Mouse (Mus musculus) cerebellum, adult 8-10 months (tissue): ENCODE data around the gene Cideb.

Experiments
- DNase-seq: peaks from one replicate; pipeline ENCODE4 v3.0.0; 2022

Cideb gene

GRCm38 (mm10) chr14:55721700-55722437 is 36.4 kb downstream of the Cideb start, which contains the start of gene Rabggta:
Gene Rabggta, minus strand, starts transcription at chr14:55722263.
- peak; percentile 92 for DNase-seq

- peak; percentile 14 for DNase-seq
Observed at GRCm38 (mm10) chr14:55721076-55721475, 37.2 kb downstream of the Cideb start.

DNA sequence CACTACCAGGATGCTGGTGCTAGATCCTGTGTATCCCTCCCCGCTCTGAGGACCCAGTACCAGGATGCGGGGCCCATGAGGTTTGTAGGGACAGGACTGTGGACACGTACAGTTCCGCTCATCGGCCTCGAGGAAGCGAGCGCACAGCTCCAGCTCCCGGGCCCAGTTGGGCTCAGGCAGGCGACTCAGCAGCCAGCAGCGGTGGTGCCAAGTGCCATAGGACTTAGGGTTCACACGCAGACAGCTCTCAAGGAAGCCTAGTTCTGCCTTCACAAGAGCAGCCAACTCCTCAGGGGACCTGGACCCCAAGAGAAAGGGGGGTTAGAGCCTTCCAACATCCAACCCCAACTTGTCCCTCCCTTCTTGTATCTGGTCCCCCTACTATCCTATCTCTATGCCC is 37.6 kb downstream of the Cideb start:
- DNase-seq: no peak

GRCm38 (mm10) chr14:55719737-55720136 is 38.5 kb downstream of the Cideb start:
- no peak for DNase-seq

DNA sequence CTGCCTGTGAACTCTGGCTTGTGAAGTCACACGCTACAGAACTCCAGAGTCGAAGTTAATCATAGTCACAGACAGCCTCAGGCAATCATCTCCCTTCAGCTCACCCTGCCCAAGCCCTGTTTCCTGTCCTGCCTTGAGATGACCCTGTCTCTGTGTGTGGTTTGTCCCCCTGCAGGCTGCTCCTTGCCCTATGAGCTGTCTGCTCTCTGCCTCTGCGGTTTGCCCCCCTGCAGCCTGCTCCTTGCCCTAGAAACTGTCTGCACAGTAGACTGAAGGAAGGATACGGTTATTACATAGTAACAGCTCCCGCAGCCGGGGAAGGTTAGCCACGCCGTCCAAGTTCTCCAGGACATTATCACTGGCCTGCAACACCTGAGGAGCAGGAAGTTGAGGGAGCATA is 41.4 kb downstream of the Cideb start:
- no peak for DNase-seq

DNA sequence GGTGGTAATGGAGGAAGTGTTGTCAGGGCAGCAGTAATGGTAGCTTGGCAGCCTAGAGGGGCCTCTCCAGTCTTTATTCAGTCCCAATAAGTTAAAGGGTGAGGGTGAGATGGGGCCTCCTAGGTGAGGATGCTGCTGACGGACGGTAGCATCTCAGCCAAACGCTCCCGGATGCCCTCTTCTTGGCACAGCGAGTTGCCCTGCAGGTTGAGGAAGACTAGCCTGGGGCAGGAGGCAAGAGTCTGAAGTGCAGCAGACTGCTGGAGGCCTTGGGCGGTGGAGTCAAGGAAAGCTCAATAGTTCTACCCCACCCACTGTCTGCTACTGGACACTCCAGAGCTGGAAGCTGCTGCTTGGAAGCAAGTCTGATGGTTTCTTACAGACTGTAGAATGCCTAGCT is 42.0 kb downstream of the Cideb start:
- no peak for DNase-seq

DNA sequence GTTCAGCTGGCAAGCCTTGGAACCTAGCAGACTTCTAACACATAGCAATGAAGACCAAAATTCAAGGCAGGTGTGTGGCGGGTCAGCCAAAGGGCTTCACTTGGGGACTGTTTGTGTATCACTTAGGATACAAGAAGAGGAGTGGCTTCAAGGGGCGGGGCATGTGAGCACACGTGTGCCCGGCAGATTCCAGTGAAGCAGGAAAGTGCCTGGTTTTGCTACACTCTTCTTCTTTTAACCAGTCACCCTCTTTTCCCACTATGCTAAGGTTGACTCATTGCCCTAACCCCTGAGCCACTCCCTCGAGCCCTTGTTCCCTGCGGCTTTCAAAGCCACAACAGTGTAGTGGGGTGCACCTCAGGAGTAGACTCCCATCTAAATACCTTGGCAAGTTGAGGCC is 43.4 kb downstream of the Cideb start:
- no peak for DNase-seq

GRCm38 (mm10) chr14:55713729-55714122 is 44.5 kb downstream of the Cideb start, which contains the start of gene Tgm1:
Gene Tgm1, minus strand, starts transcription at chr14:55713926.
- no peak for DNase-seq

DNA sequence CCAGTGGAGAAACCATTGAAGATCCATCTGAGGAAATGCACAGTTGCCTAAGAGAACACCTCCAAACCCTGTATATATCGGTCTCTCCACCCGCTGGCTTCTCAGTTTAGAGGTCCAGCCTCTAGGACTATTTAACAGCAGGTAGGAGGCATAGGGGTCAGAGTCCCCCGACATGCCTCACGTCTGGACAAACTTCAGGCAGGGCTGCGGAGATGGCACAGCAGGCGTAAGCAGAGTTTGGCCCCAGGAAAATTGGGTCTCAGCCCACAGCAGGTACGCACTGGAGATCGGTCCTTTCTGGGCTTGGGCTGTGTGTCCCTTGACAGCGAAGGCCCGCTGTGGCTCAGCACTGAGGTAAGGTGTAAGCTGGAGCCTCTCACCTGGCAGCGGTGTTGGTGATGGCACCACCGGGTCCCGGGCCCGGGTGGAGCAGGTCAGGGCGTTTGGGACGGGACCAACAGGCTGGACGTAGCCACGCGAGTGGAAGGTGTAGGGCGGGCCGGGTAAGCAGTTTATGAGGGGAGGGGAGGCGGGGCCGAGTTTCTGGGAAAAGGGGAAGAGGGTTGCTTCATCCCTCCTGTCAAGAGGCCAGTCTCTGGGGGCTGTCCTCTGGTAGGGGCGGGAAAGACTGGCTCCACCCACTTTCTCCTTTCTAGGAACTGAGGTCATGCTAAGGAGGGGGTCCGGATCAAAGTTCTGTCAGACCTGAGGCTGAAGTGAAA is 45.1 kb downstream of the Cideb start:
- DNase-seq: no peak

GRCm38 (mm10) chr14:55711786-55712185 is 46.5 kb downstream of the Cideb start:
- DNase-seq: no peak

GRCm38 (mm10) chr14:55709509-55709908 is 48.7 kb downstream of the Cideb start:
- DNase-seq: no peak

DNA sequence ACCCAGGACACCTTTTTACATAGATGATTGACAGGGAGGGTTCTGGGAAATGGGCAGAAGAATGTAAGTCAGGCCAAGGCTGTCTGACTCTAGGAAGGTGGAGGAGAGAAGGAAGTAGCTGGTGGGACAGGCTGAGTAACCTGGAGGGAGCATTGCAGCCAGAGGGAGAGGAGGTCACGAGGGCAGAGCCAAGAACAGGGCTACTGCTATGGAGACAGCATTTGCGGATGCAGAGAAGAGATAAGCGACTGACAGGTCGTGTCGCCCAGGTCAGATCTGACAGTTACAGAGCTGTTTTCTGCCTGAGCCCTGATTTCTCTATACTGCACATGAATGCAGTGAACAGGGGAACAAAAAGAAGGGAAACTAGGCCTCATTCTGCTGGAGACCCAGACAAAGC is 50.9 kb downstream of the Cideb start:
- DNase-seq: no peak

GRCm38 (mm10) chr14:55706051-55706600 is 52.1 kb downstream of the Cideb start:
- no peak for DNase-seq
